Mouse (Mus musculus) lung, postnatal 0 days (tissue): ENCODE data around the gene Nup107. TPM values are rescaled to one million over a fixed set of nuclear protein-coding genes. Genes with fewer than 3 reads are reported as not detected.

Source experiments
- ATAC-seq: fragments of 200-750 bp; cut with Nextera tagmentation; 2 replicates; pipeline ENCODE4 v1.8.0; 2017; ENCODE audit warnings: moderate library complexity
- DNase-seq: peaks from one replicate; pipeline ENCODE4 v3.0.0-alpha.2; 2016; ENCODE audit warnings: low spot score
- H3K27ac ChIP-seq: fragments of 300-500 bp; sonication (generic); 2 replicates; pipeline ENCODE4 v1.5.1; 2014; ENCODE audit warnings: antibody characterized with exemption, mild to moderate bottlenecking, low read length, mixed read lengths
- H3K27me3 ChIP-seq: fragments of 300-500 bp; sonication (generic); replicated peaks from 2 replicates; pipeline ENCODE4 v1.6.1; 2014; ENCODE audit warnings: low read length, mixed read lengths; ENCODE audit not compliant: insufficient read depth
- H3K36me3 ChIP-seq: fragments of 300-500 bp; sonication (generic); 2 replicates; pipeline ENCODE4 v1.6.1; 2014; ENCODE audit warnings: low read length, mixed read lengths; ENCODE audit not compliant: insufficient read depth
- H3K4me1 ChIP-seq: fragments of 300-500 bp; sonication (generic); 2 replicates; pipeline ENCODE4 v1.6.1; 2014; ENCODE audit warnings: antibody characterized with exemption, low read depth, low read length, mixed read lengths; ENCODE audit not compliant: insufficient read depth
- H3K4me2 ChIP-seq: fragments of 300-500 bp; sonication (generic); replicated peaks from 2 replicates; pipeline ENCODE4 v1.6.1; 2014; ENCODE audit warnings: low read depth, mild to moderate bottlenecking, low read length, moderate library complexity, mixed read lengths
- H3K4me3 ChIP-seq: fragments of 300-500 bp; sonication (generic); 2 replicates; pipeline ENCODE4 v1.5.1; 2014; ENCODE audit warnings: low read depth, low read length
- H3K9ac ChIP-seq: fragments of 300-500 bp; sonication (generic); replicated peaks from 2 replicates; pipeline ENCODE4 v1.6.1; 2014; ENCODE audit warnings: low read depth, mild to moderate bottlenecking
- H3K9me3 ChIP-seq: fragments of 300-500 bp; sonication (generic); 2 replicates; pipeline ENCODE4 v1.6.1; 2016; ENCODE audit warnings: low read length, mixed read lengths
- CTCF ChIP-seq: IDR thresholded peaks from 2 replicates; pipeline ENCODE4 v1.5.1; 2016; ENCODE audit warnings: antibody characterized with exemption, mild to moderate bottlenecking
- EP300 ChIP-seq: IDR thresholded peaks from 2 replicates; pipeline ENCODE4 v1.6.1; 2016; ENCODE audit warnings: antibody characterized with exemption, mild to moderate bottlenecking, control low read depth
- WGBS: fragments of 180-500 bp; shearing (Covaris S2); extraction: QIAGEN DNeasy Blood & Tissue Kit; methylation state at CpG from one replicate; pipeline ENCODE4 v1.1.7; 2014; 5-methylcytosine and 5-hydroxymethylcytosine counted together
- polyA plus RNA-seq: library from polyadenylated mRNA; unstranded; fragments of >200 nt; fragmentation: Nextera tagmentation; extraction: Ambion mirVana; gene quantifications from 2 replicates; pipeline ENCODE4 v1.2.1, GENCODE M21; 2015

Gene Nup107
- polyA plus RNA-seq, 1 experiment from 2014 or later, result 15.2 TPM

DNA sequence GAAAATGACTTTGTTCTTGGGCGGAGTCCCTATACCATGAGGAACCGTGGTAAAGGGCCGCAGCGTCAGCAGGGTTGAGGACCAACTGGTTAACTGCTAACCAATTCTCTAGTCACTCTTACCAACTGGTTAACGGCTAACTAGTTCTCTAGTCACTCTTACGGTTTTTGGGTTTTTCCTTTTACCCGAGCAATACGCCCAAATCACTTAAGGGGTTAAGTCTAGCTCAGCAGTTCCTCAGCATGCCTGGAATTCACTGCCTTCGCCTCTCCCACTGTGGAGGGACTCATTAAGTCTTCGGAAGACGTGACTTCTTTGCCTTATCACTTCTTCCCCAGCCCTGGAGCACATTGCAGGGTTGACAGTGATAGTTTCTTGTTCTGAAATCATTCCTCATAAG is 18.0 kb upstream of the Nup107 start:
- WGBS, result 77% methylated on average over 11 of the region's 11 CpGs

DNA sequence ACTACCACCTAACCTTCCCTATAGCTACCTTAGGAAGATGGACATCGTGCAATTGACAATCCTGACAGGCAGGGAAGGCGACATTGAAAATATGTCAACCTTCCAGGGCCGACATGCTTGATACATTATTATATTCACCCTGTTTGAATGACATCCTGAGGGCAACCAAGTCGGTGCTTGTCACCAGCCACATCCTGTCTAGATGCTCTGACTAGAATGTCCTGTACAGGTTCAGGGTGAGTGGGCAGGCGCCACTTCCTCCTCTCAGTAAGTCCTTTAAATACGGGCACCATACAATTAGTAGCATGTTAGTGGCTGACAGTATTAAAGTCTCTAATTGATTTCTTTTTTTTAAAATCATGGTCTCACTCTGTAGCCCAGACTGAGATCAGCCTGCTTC is 15.6 kb upstream of the Nup107 start:
- Histone ChIP-seq H3K4me3 (no peak overlapping the region), H3K36me3 (0 out of 2 replicates have a peak, but pooled peaks cover 4% of the 10 kb centered on the region), H3K27me3 (no peaks in the 10 kb centered on the region), H3K9me3 (no peaks in the 10 kb centered on the region), H3K9ac (no peak overlapping the region), H3K4me2 (no peak overlapping the region), H3K4me1 (no peaks in the 10 kb centered on the region), H3K27ac (no peak overlapping the region)
- DNase-seq (no peak), ATAC-seq (no peak)
- WGBS, result 68% methylated on average over 6 of the region's 6 CpGs
- no peak for TF ChIP-seq CTCF
- TF ChIP-seq EP300, result no peak

More for the DNA sequence above, 18.0 kb upstream of the Nup107 start:
- Histone ChIP-seq H3K4me3 (no peak overlapping the region), H3K9me3 (no peaks in the 10 kb centered on the region), H3K9ac (no peak overlapping the region), H3K36me3 (peaks cover 11% of the 10 kb centered on the region; the same call in 1 of the 2 replicates), H3K27me3 (no peaks in the 10 kb centered on the region), H3K4me1 (no peaks in the 10 kb centered on the region), H3K4me2 (no peak overlapping the region), H3K27ac (no peak overlapping the region)
- TF ChIP-seq CTCF (no peak), EP300 (no peak)
- no peak for DNase-seq
- no peak for ATAC-seq

DNA sequence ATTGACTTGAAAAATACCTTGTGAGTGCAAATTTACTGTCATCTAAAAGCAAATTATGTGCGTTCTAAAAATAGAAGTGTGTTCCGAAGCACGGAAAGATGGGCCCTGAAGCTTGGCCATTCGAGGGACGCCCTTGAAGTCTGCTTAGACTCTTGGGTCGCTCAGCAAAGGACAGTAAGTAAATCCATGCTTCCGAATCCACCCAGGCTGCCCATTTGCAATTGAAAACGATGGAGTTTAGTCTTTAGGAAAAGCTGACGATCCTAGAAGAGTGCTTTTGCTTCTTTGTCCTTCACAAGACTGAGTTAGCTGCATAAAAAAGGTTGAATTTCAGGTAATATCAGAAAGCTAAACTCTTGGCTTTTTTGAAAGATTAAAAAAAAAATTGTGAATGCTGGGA is 13.4 kb upstream of the Nup107 start:
- no peak for ATAC-seq
- TF ChIP-seq CTCF (no peak), EP300 (no peak)
- no peaks in the 10 kb centered on the region for H3K9me3 ChIP-seq
- H3K36me3 ChIP-seq, result no peaks in the 10 kb centered on the region
- DNase-seq, result no peak
- no peak overlapping the region for H3K4me2 ChIP-seq
- no peak overlapping the region for H3K9ac ChIP-seq
- H3K4me1 ChIP-seq, result no peaks in the 10 kb centered on the region
- WGBS, result 58% methylated on average over 9 of the region's 9 CpGs
- H3K27ac ChIP-seq, result no peak overlapping the region
- no peaks in the 10 kb centered on the region for H3K27me3 ChIP-seq
- no peak overlapping the region for H3K4me3 ChIP-seq

GRCm38 (mm10) chr10:117803870-117804850 is 11.7 kb upstream of the Nup107 start:
- H3K9ac ChIP-seq, result no peak overlapping the region
- no peak overlapping the region for H3K4me2 ChIP-seq
- H3K9me3 ChIP-seq, result no peaks in the 10 kb centered on the region
- ATAC-seq (no peak), DNase-seq (no peak)
- H3K4me1 ChIP-seq, result no peaks in the 10 kb centered on the region
- TF ChIP-seq CTCF (no peak), EP300 (no peak)
- H3K27ac ChIP-seq, result no peak overlapping the region
- H3K27me3 ChIP-seq, result no peaks in the 10 kb centered on the region
- H3K36me3 ChIP-seq, result no peaks in the 10 kb centered on the region
- WGBS, result 85% methylated on average over 31 of the region's 31 CpGs
- no peak overlapping the region for H3K4me3 ChIP-seq

DNA sequence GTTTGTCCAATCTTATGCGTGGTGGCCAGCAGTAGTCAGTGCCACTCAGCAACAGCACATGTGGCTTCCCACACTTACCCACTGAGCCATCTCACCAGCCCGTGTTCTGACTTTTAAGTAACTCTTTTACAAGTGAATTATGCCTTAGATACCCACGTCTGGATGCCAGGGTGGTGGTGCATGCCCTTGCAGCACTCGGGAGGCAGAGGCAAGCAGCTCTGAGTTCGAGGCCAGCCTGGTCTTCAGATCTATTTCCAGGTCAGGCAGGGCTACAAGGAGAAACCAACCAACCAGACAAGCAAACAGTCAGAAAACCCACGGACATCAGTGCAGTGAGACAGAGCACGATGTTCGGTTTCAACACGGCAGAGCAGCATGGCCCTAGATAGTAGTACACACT is 9.4 kb upstream of the Nup107 start:
- Histone ChIP-seq H3K4me2 (no peak overlapping the region), H3K27me3 (no peaks in the 10 kb centered on the region), H3K4me3 (no peak overlapping the region), H3K4me1 (no peaks in the 10 kb centered on the region), H3K9ac (no peak overlapping the region), H3K27ac (no peak overlapping the region), H3K9me3 (no peaks in the 10 kb centered on the region), H3K36me3 (no peaks in the 10 kb centered on the region)
- WGBS, result 92% methylated on average over 9 of the region's 9 CpGs
- ATAC-seq (no peak), DNase-seq (no peak)
- TF ChIP-seq EP300 (no peak), CTCF (no peak)

DNA sequence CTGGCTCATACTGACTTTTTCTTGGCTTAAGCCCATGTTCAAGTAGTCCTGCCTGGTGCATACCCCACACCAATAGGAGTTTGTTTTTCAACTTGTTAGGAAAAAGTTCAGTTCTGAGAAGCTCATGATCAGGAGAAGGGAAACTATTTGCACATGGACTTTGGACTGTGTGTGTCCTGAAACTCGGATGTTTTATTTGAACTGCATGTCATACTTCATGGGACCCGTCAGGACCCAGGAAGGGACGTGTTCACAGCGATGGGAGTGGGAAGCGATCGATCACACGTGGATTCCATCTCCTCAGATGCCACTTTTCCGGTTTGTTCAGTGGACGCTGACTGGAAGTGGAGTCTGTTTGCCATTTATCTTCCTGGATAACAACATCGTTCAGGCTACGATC is 7.3 kb upstream of the Nup107 start:
- H3K4me2 ChIP-seq, result no peak overlapping the region
- H3K27me3 ChIP-seq, result no peaks in the 10 kb centered on the region
- H3K27ac ChIP-seq, result no peak overlapping the region
- ATAC-seq (no peak), DNase-seq (no peak)
- no peaks in the 10 kb centered on the region for H3K9me3 ChIP-seq
- H3K36me3 ChIP-seq, result no peaks in the 10 kb centered on the region
- no peak for TF ChIP-seq CTCF
- TF ChIP-seq EP300, result no peak
- H3K4me1 ChIP-seq, result no peaks in the 10 kb centered on the region
- WGBS, result 62% methylated on average over 11 of the region's 11 CpGs
- H3K4me3 ChIP-seq, result no peak overlapping the region
- H3K9ac ChIP-seq, result no peak overlapping the region
